Mouse (Mus musculus) CH12.LX (cell line): ENCODE data around the gene Olfr195. TPM values are rescaled to one million over a fixed set of nuclear protein-coding genes. Genes with fewer than 3 reads are reported as not detected.

Source experiments
- DNase-seq: peaks from one replicate; pipeline ENCODE4 v3.0.0-alpha.2; 2013; ENCODE audit errors: extremely low read depth
- H3K27ac ChIP-seq: 2 replicates; pipeline ENCODE4 v1.5.1; 2012; ENCODE audit warnings: low read depth, mild to moderate bottlenecking, control low read depth, moderate library complexity; ENCODE audit not compliant: insufficient read depth
- H3K27me3 ChIP-seq: replicated peaks from 2 replicates; pipeline ENCODE3; 2012; ENCODE audit warnings: inconsistent platforms
- H3K36me3 ChIP-seq, 2 experiments: replicated peaks in 1 of 2; 2 replicates each; pipeline versions ENCODE3 to v1.6.1; 2012; ENCODE audit warnings: inconsistent platforms in 1 of 2, low read length in 1 of 2, mild to moderate bottlenecking in 1 of 2, mixed read lengths in 1 of 2, moderate library complexity in 1 of 2; ENCODE audit not compliant: control insufficient read depth in 1 of 2, insufficient read depth in 1 of 2
- H3K4me1 ChIP-seq, 2 experiments: 2 replicates each; pipeline ENCODE4 v1.6.1; 2012; ENCODE audit warnings: inconsistent platforms in 1 of 2, moderate library complexity in 1 of 2; ENCODE audit not compliant: insufficient read depth in 2 of 2, control insufficient read depth in 1 of 2
- H3K4me2 ChIP-seq: 2 replicates; pipeline ENCODE4 v1.6.1; 2012; ENCODE audit warnings: low read depth, mild to moderate bottlenecking, control low read depth; ENCODE audit not compliant: poor library complexity, insufficient read depth, severe bottlenecking
- H3K4me3 ChIP-seq, 3 experiments: fragments of 150-350 bp in 1 of 3; sonication (generic) in 1 of 3; replicated peaks in 1 of 3; 2 replicates each; pipeline versions ENCODE3 to v1.5.1; 2011 to 2012; ENCODE audit warnings: low read depth in 2 of 3, low read length in 2 of 3, mild to moderate bottlenecking in 2 of 3, moderate library complexity in 2 of 3, control low read depth in 1 of 3, improper control_type of control experiment in 1 of 3, inconsistent platforms in 1 of 3, mixed read lengths in 1 of 3; ENCODE audit not compliant: poor library complexity in 1 of 3
- H3K79me2 ChIP-seq: replicated peaks from 2 replicates; pipeline ENCODE4 v1.6.1; 2012; ENCODE audit warnings: mild to moderate bottlenecking, moderate library complexity; ENCODE audit not compliant: control insufficient read depth, poor library complexity, insufficient read depth, severe bottlenecking; ENCODE audit errors: extremely low read depth
- H3K9ac ChIP-seq: 2 replicates; pipeline ENCODE4 v1.6.1; 2012; ENCODE audit warnings: low read depth, mild to moderate bottlenecking, control low read depth, moderate library complexity; ENCODE audit not compliant: insufficient read depth
- H3K9me3 ChIP-seq: replicated peaks from 2 replicates; pipeline ENCODE3; 2012; ENCODE audit warnings: low read length, inconsistent platforms, mixed read lengths
- BHLHE40 ChIP-seq: IDR thresholded peaks from 2 replicates; pipeline ENCODE4 v1.6.1; 2011; ENCODE audit warnings: mild to moderate bottlenecking, low read depth, low read length, improper control_type of control experiment
- CHD2 ChIP-seq: IDR thresholded peaks from 2 replicates; pipeline ENCODE4 v1.6.1; 2011; ENCODE audit warnings: low read length, improper control_type of control experiment
- CTCF ChIP-seq, 2 experiments: IDR thresholded peaks in 1 of 2; conservative IDR thresholded peaks in 1 of 2; 2 replicates each; pipeline ENCODE4 v1.5.1; 2011 to 2012; ENCODE audit warnings: low read depth in 2 of 2, low read length in 2 of 2, improper control_type of control experiment in 1 of 2, inconsistent platforms in 1 of 2, mild to moderate bottlenecking in 1 of 2, moderate library complexity in 1 of 2
- ELF1 ChIP-seq: IDR thresholded peaks from 2 replicates; pipeline ENCODE4 v1.6.1; 2014; ENCODE audit warnings: low read depth, mild to moderate bottlenecking, inconsistent platforms, low read length, improper control_type of control experiment
- ETS1 ChIP-seq: conservative IDR thresholded peaks from 2 replicates; pipeline ENCODE4 v1.6.1; 2012; ENCODE audit warnings: low read depth, mild to moderate bottlenecking, inconsistent platforms, low read length, improper control_type of control experiment, moderate library complexity
- GABPA ChIP-seq: IDR thresholded peaks from 2 replicates; pipeline ENCODE4 v1.6.1; 2012; ENCODE audit warnings: low read depth, low read length, improper control_type of control experiment, inconsistent platforms; ENCODE audit not compliant: insufficient replicate concordance
- HCFC1 ChIP-seq: IDR thresholded peaks from 2 replicates; pipeline ENCODE4 v1.6.1; 2012; ENCODE audit warnings: low read depth, mild to moderate bottlenecking, inconsistent platforms, low read length, improper control_type of control experiment
- IRF4 ChIP-seq: IDR thresholded peaks from 2 replicates; pipeline ENCODE4 v1.6.1; 2014; ENCODE audit warnings: low read depth, mild to moderate bottlenecking, inconsistent platforms, low read length, improper control_type of control experiment
- JUND ChIP-seq: conservative IDR thresholded peaks from 2 replicates; pipeline ENCODE4 v1.6.1; 2011; ENCODE audit warnings: low read depth, low read length, improper control_type of control experiment
- KAT2A ChIP-seq: IDR thresholded peaks from 2 replicates; pipeline ENCODE4 v1.6.1; 2012; ENCODE audit warnings: low read length, improper control_type of control experiment, inconsistent platforms; ENCODE audit not compliant: insufficient replicate concordance
- MAFK ChIP-seq: IDR thresholded peaks from 2 replicates; pipeline ENCODE4 v1.6.1; 2011; ENCODE audit warnings: low read length, improper control_type of control experiment; ENCODE audit not compliant: insufficient replicate concordance
- MAX ChIP-seq: IDR thresholded peaks from 2 replicates; pipeline ENCODE4 v1.6.1; 2011; ENCODE audit warnings: low read length, improper control_type of control experiment
- MAZ ChIP-seq: IDR thresholded peaks from 2 replicates; pipeline ENCODE4 v1.6.1; 2012; ENCODE audit warnings: low read depth, mild to moderate bottlenecking, inconsistent platforms, low read length, improper control_type of control experiment, moderate library complexity
- MEF2A ChIP-seq: IDR thresholded peaks from 2 replicates; pipeline ENCODE4 v1.6.1; 2014; ENCODE audit warnings: low read depth, mild to moderate bottlenecking, inconsistent platforms, low read length, improper control_type of control experiment, borderline replicate concordance
- NELFE ChIP-seq: IDR thresholded peaks from 2 replicates; pipeline ENCODE4 v1.6.1; 2011; ENCODE audit warnings: low read depth, low read length, improper control_type of control experiment
- NRF1 ChIP-seq: IDR thresholded peaks from 2 replicates; pipeline ENCODE4 v1.6.1; 2014; ENCODE audit warnings: low read depth, mild to moderate bottlenecking, inconsistent platforms, low read length, improper control_type of control experiment, moderate library complexity
- POLR2AphosphoS2 ChIP-seq: IDR thresholded peaks from 2 replicates; pipeline ENCODE4 v1.6.1; 2011; ENCODE audit warnings: low read depth, low read length, improper control_type of control experiment
- RCOR1 ChIP-seq: conservative IDR thresholded peaks from 2 replicates; pipeline ENCODE4 v1.6.1; 2012; ENCODE audit warnings: low read depth, mild to moderate bottlenecking, inconsistent platforms, low read length, improper control_type of control experiment
- SIN3A ChIP-seq: IDR thresholded peaks from 2 replicates; pipeline ENCODE4 v1.6.1; 2012; ENCODE audit warnings: low read length, improper control_type of control experiment, inconsistent platforms
- SMC3 ChIP-seq: IDR thresholded peaks from 2 replicates; pipeline ENCODE4 v1.6.1; 2011; ENCODE audit warnings: low read depth, low read length, improper control_type of control experiment
- TBP ChIP-seq: conservative IDR thresholded peaks from 2 replicates; pipeline ENCODE4 v1.6.1; 2011; ENCODE audit warnings: low read depth, low read length, improper control_type of control experiment
- TCF12 ChIP-seq: IDR thresholded peaks from 2 replicates; pipeline ENCODE4 v1.6.1; 2014; ENCODE audit warnings: low read depth, mild to moderate bottlenecking, inconsistent platforms, low read length, improper control_type of control experiment
- USF2 ChIP-seq: conservative IDR thresholded peaks from 2 replicates; pipeline ENCODE4 v1.6.1; 2011; ENCODE audit warnings: low read depth, low read length, improper control_type of control experiment
- ZKSCAN1 ChIP-seq: IDR thresholded peaks from 2 replicates; pipeline ENCODE4 v1.6.1; 2012; ENCODE audit warnings: low read depth, inconsistent platforms, low read length, improper control_type of control experiment, borderline replicate concordance
- ZNF384 ChIP-seq: IDR thresholded peaks from 2 replicates; pipeline ENCODE4 v1.6.1; 2012; ENCODE audit warnings: low read depth, low read length, improper control_type of control experiment, inconsistent platforms
- dilution Hi-C: fragments of 300-500 bp; cut with MboI; formaldehyde crosslinking; loops from 2 replicates; pipeline ENCODE4 v1.14.3; 2020; ENCODE audit warnings: low sequenced_read_pairs; ENCODE audit not compliant: extremely low pct_unique_long_range_greater_than_20kb, extremely low pct_ligation_motif_present
- in situ Hi-C: fragments of 300-500 bp; cut with MboI; formaldehyde crosslinking; loops from 3 replicates; pipeline ENCODE4 v1.14.3; 2019; ENCODE audit warnings: low sequenced_read_pairs, low pct_ligation_motif_present, low pct_unique_long_range_greater_than_20kb, mixed read lengths
- polyA plus RNA-seq: library from polyadenylated mRNA; unstranded; fragments of >175 nt; gene quantifications from 2 replicates; pipeline ENCODE4 v1.2.1, GENCODE M21; 2012; ENCODE audit warnings: low read depth; ENCODE audit not compliant: insufficient read length
- total RNA-seq, 2 experiments: library from RNA; depleted of rRNA; stranded (reverse); fragments of 300-350 nt in 1 of 2; fragments of >200 nt in 1 of 2; gene quantifications; 2 replicates each; pipeline ENCODE4 v1.2.3; 2012 to 2014

Gene Olfr195
- total and polyA plus RNA-seq, 3 experiments = not detected

- no peaks in the 10 kb centered on the region for H3K36me3 ChIP-seq
- no peak for TF ChIP-seq SMC3
- no peak for TF ChIP-seq ZKSCAN1
- TF ChIP-seq KAT2A = no peak
- no peak for TF ChIP-seq IRF4
- no peak for TF ChIP-seq POLR2AphosphoS2
- TF ChIP-seq JUND = no peak
- no peak for TF ChIP-seq GABPA
- TF ChIP-seq ETS1 = no peak
- no peak for TF ChIP-seq ELF1
- TF ChIP-seq BHLHE40 = no peak
- TF ChIP-seq CHD2 = no peak
- no peak for TF ChIP-seq ZNF384
- TF ChIP-seq RCOR1 = no peak
- no peak for TF ChIP-seq HCFC1
- no peak for TF ChIP-seq MEF2A
- TF ChIP-seq NRF1 = no peak
- no peak overlapping the region for H3K4me2 ChIP-seq
- no peak for DNase-seq
- H3K27ac ChIP-seq = no peak overlapping the region
- dilution Hi-C loops = no loop called here
- H3K4me3 ChIP-seq = no peak overlapping the region
- no peaks in the 10 kb centered on the region for H3K27me3 ChIP-seq
- peaks cover 1% of the 10 kb centered on the region for H3K9me3 ChIP-seq
- no peaks in the 10 kb centered on the region for H3K4me1 ChIP-seq
- in situ Hi-C loops = no loop called here
- H3K9ac ChIP-seq = no peak overlapping the region
- H3K79me2 ChIP-seq = no peaks in the 10 kb centered on the region
Measured at GRCm38 (mm10) chr16:59141105-59141504, 5.7 kb upstream of the Olfr195 start.

DNA sequence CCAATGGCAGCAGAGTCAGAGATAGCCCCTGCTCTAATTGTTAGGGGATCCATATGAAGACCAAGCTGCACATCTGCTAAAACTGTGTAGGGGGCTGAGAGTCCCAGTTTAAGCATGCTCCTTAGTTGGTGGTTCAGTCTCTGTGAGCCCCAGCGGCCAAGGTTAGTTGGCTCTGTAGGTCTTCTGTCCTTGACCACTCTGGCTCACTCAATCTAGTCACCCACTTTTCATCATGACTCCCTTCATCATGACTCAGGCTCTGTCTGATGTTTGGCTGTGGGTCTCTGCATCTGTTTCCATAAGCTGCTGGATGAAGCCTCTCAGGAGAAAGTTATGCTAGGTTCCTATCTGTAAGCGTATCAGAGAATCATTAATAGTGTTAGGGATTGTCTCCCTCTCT lies 5.2 kb downstream of the Olfr195 start:
- Histone ChIP-seq H3K4me3 (no peak overlapping the region), H3K4me1 (no peaks in the 10 kb centered on the region), H3K27ac (no peak overlapping the region), H3K4me2 (no peak overlapping the region), H3K9me3 (no peaks in the 10 kb centered on the region), H3K27me3 (no peaks in the 10 kb centered on the region), H3K9ac (no peak overlapping the region), H3K79me2 (no peaks in the 10 kb centered on the region), H3K36me3 (no peaks in the 10 kb centered on the region)
- DNase-seq = no peak
- no peak for TF ChIP-seq MAFK
- TF ChIP-seq CTCF (conservative IDR thresholded peaks at IDR 0.05 in 1 of 2, IDR thresholded peaks at IDR 0.05 in 1 of 2; ENCODE audit: low read depth in 2 of 2, low read length in 2 of 2) = no peak
- TF ChIP-seq ZNF384 = no peak
- no peak for TF ChIP-seq USF2
- no peak for TF ChIP-seq NELFE
- TF ChIP-seq MAZ = no peak
- TF ChIP-seq MAX = no peak
- no peak for TF ChIP-seq TCF12
- TF ChIP-seq TBP = no peak
- no peak for TF ChIP-seq ZKSCAN1
- TF ChIP-seq CHD2 = no peak
- TF ChIP-seq KAT2A = no peak
- no peak for TF ChIP-seq MEF2A
- no peak for TF ChIP-seq NRF1
- no peak for TF ChIP-seq SIN3A
- in situ Hi-C loops = no loop called here
- dilution Hi-C loops = no loop called here
